Mouse (Mus musculus): ENCODE data around the gene Bcl9.
A peak's percentile ranks its signal among the peaks of the same experiment; 100 is the strongest.

Gene Bcl9

DNA sequence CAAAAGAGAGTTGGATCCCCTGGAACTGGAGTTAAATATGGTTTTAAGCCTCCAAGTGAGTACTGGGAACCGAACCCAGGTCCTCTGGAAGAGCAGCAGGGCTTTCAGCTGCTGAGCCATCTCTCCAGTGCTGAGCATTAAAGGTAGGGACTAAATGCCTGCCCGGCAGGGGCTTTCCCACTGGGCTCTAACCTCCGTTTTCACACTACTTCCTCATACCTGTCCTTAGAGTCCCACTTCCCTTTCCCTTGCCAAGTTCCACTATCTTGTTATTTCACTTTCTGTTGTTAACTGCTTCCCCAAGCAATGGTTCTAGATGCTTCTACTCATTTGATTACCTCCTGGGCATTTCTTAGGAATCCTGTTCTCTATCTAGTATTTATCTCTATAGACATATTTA, 65.4 kb downstream of the Bcl9 start:
- no peak for DNase-seq (ENCODE audit: low read depth, low spot score)

GRCm38 (mm10) chr3:97231857-97232256, 65.9 kb downstream of the Bcl9 start:
- DNase-seq (ENCODE audit: low read depth, low spot score) = no peak

DNA sequence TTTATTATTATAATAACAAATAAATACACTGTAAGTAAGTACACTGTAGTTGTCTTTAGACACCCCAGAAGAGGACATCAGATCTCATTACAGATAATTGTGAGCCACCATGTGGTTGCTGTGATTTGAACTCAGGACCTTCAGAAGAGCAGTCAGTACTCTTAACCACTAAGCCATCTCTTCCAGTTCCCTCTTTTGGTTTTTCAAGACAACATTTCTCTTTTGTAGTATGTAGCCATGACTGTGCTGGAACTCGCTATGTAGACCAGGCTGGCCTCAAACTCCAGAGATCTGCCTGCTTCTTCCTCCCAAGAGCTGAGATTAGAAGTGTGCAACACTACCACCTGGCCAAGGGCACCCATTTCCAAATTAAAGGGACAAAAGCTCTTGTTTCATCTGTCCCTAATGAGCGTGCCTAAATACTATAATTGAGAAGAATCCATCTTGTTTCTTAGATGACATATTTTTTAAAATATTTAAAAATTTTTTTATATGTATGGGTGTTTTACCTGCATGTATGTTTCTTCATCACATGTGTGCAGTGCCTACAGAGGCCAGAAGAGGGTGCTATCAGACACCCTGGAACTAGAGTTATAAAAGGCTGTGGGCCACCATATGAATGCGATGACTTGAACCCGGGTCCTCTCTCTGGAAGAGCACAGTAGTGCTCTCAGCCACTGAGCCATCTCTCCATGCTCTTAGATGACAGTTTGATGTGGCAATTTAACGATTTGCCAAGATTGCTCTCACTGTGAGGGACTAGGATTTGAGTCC, 66.9 kb downstream of the Bcl9 start:
- no peak for DNase-seq (ENCODE audit: low read depth, low spot score)

GRCm38 (mm10) chr3:97228457-97228856, 69.3 kb downstream of the Bcl9 start:
- no peak for DNase-seq (ENCODE audit: low read depth, low spot score)

DNA sequence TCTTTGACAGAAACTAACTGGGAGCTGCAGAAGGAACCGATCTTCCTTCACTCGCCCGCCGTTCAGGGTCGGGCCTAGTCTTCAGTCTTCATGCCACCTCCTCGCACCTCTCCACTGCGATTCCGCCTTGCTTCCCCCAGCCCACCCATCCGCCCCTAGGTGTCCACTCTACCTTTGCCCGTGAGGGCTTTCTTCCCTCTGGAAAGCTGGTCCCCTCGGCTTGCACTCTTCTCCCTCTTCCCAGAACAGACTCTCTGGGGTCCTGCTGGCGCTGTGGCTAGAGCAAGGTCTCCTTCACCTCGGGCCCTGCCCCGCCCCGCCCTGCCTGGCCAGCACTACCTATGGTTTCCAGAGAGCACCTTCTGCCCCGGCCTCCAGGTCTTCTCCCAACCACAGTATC, 69.7 kb downstream of the Bcl9 start:
- no peak for DNase-seq (ENCODE audit: low read depth, low spot score)

DNA sequence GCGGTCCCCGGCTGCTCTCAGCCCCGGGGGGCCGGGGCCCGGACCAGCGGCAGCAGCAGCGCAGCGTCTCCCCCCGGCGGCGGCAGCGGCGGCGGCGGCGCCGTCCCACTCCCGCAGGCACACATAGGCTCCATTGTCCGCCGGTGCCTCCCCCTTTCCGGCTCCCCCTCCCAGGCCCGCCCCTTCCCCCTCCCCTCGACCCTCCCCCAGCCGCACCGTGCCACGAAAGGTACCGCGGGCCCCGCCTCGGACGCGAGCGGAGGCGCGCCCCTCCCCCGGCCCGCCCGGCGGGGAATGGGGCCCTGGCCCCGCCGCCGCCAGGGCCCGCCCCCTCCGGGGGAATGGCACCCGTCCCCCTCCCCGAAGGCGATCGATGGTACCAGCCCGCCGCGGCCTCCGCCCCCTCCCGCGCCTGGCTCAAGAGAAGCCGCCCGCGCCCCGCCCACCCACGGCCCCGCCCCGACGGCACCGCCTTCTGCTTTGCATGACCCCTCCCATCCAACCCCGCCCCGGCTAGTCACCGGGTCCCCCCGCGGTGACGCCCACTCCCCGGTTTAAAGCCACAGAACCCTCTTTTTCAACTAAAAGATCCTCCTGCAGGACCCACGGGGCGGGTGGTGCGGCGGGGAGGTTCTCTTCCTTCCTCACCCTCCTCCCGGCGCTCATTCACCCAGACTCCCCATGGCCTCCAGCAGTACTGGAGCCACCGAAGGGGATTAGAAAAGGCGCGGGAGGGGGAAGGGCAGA, 70.3 kb downstream of the Bcl9 start:
- peak; percentile 94 for DNase-seq (ENCODE audit: low read depth, low spot score)

- DNase-seq (ENCODE audit: low read depth, low spot score) = no peak
Observed at GRCm38 (mm10) chr3:97226719-97227118, 71.0 kb downstream of the Bcl9 start.

- no peak for DNase-seq (ENCODE audit: low read depth, low spot score)
Observed at GRCm38 (mm10) chr3:97225231-97225630, 72.5 kb downstream of the Bcl9 start.

GRCm38 (mm10) chr3:97223261-97223660, 74.5 kb downstream of the Bcl9 start:
- DNase-seq (ENCODE audit: low read depth, low spot score) = no peak

DNA sequence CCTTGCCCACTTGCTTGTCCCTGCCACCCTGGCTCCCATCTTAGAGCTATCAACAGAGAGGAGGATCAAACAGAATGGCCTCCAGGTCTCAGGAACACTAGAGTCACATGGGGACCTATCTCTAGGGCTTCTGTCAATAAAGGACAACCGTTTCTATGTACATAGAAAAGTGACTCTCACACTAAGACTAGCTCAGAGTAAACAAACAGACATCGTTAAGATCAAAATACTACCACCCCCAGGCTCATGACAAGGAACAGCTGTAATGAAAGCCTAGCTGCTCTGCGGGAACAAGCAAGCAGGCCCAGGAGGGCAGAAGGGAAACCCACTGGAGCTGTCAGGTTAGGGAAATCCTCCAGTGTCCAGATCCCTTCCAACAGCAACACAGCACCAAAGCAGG, 82.2 kb downstream of the Bcl9 start:
- no peak for DNase-seq (ENCODE audit: low read depth, low spot score)

DNA sequence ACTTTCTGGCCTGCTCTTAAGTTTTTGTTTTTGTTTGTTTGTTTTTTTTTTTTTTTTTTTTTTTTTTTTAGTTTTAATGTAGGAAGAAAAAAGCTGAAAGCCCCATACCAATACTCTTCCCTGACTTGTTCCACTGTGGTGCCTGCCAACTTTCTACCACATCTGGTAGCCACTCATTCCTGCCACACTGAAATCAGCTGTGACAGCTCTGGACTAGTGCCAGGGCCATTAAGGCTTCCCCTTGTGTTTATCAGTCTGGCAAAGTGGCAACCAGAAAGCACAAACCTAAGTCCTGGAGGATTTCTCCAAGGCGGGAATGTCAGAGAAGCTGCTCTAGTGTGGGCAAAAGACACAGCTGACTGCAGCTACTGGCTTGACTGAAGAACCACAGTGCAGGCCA, 83.3 kb downstream of the Bcl9 start:
- DNase-seq (ENCODE audit: low read depth, low spot score) = no peak

DNA sequence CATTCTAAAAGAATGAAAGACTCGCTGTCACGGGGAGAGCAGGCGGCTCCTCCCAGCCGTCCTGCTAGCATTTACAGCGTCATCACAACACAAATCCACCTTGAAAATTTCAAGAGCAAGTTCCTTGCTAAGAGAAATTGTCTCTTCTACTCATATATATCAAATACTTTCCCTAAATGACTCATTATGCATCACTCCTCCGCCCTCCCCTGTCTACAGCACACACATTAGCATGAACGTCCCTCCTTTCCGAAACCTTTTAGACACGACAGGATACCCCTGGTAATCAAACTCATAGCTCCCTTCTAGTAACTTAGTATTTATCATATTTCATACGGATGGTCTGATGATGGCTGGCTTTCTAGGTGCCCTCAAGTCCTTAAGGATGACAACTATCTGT, 83.8 kb downstream of the Bcl9 start:
- no peak for DNase-seq (ENCODE audit: low read depth, low spot score)

- no peak for DNase-seq (ENCODE audit: low read depth, low spot score)
Observed at GRCm38 (mm10) chr3:97211177-97211576, 86.5 kb downstream of the Bcl9 start.

DNA sequence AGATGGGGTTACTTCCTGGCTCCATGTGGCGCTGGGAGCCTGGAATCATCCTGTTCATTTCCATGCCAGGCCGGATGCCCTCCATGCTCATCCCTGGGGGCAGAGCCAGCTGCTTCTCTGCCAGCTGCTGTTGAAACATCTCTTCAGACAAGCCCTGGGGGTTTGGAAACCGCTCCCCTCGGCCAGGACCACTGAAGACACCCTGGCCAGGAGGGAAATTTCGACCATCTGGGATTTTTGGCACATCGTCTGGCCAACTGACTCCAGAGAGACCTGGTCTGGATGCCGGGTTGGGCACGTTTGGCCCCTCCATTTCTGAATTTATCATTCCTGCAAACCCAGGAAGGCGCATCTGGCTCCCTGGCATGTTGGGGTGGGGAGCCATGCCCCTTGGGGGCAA, 88.4 kb downstream of the Bcl9 start:
- DNase-seq (ENCODE audit: low read depth, low spot score) = no peak

GRCm38 (mm10) chr3:97206521-97206920, 91.2 kb downstream of the Bcl9 start:
- no peak for DNase-seq (ENCODE audit: low read depth, low spot score)

DNA sequence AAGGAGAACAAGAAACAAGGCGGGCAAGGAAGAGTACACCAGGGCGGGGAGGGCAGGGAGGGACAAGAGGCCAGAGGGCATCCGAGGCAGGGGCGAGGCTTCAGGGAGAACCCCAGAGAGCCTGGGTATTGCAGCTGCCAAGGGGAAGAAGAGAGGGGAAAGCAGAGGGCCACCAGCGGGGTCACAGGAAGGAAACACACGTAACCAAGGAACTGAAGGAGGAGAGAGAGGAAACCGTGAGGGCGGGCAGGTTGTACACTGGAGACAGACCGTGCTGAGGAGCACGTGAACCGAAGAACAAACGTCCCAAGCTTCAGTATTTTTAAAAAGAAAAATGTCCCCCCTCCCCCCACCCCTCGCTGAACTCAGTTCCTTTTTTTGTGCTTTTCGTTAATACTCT, 93.8 kb downstream of the Bcl9 start:
- no peak for DNase-seq (ENCODE audit: low read depth, low spot score)

GRCm38 (mm10) chr3:97201943-97202342, 95.8 kb downstream of the Bcl9 start:
- peak; percentile 52 for DNase-seq (ENCODE audit: low read depth, low spot score)

- no peak for DNase-seq (ENCODE audit: low read depth, low spot score)
Observed at GRCm38 (mm10) chr3:97199261-97199660, 98.5 kb downstream of the Bcl9 start.

GRCm38 (mm10) chr3:97196571-97196970, 101.1 kb downstream of the Bcl9 start:
- no peak for DNase-seq (ENCODE audit: low read depth, low spot score)

GRCm38 (mm10) chr3:97185098-97185860, 112.4 kb downstream of the Bcl9 start:
- DNase-seq (ENCODE audit: low read depth, low spot score) = peak; percentile 48

DNA sequence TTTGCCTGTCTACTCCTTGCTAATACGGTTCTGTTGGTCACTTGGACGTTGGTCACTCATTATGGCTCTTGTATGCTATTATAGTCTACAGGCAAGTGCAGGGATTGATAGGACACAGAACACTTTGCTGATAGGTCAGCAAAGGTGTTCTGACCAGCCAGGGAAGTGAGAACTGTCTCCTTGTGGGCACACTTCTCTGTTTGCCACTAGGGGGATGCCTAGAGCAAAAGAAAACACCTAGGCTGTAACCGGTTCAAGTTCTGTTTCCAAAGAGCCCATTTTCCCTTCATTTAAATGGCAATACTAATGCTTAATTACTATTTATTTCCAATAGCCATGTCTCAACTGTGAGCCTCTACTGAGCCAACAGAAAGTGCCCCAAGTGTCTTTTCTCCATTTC, 113.9 kb downstream of the Bcl9 start:
- DNase-seq (ENCODE audit: low read depth, low spot score) = no peak

DNA sequence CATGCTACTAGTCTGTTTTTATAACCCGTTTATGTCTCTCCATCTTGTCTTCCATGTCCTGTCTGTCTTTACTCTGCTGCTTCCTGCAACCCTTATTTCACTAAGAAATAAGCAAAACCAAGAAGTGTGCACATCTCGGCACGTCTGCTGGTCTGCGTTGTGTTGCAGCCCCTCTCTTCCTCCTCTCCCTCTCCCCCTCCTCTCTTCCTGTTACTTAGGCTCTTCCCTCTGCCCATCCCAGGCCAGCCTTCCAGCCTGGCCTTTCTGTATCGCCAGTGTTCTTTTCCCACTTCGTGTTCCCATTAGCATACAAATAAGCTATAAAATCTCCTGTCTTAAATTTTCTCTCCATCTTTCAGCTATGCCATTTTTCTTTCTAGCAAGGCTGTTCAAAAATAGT, 117.2 kb downstream of the Bcl9 start:
- no peak for DNase-seq (ENCODE audit: low read depth, low spot score)

All from embryo, embryonic 11.5 days (tissue).